Mouse (Mus musculus): ENCODE measurements around the gene Ceacam20.
"Not testable (repeated sequence)": the region's sequence is repeated elsewhere in the genome, so short reads cannot be mapped to it uniquely, and the experiment has no call there.

Ceacam20 gene

DNA sequence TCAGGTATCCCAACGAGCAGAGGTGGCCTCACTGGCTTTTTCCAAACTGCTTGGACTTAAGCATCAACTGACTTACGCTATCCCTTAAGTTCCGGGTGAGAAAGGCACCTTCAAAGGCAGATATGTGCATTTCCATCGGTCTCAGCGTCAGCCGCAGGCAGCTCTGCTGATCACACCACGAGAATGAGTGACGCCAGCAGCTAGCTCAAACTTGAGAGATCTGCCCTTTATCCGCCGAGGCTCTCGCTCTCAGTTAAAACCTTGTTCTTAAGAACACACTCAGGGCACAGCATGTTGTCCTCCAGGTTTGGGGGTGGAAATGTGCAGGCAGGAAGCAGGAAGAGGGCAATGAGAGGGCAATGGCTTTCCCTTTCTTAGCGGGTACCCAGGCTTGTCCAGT is 16.3 kb upstream of the Ceacam20 start:
- DNase-seq (ENCODE audit: low read depth, low spot score) = no peak

GRCm38 (mm10) chr7:19949996-19950395 is 15.2 kb upstream of the Ceacam20 start:
- no peak for DNase-seq (ENCODE audit: low read depth, low spot score)

DNA sequence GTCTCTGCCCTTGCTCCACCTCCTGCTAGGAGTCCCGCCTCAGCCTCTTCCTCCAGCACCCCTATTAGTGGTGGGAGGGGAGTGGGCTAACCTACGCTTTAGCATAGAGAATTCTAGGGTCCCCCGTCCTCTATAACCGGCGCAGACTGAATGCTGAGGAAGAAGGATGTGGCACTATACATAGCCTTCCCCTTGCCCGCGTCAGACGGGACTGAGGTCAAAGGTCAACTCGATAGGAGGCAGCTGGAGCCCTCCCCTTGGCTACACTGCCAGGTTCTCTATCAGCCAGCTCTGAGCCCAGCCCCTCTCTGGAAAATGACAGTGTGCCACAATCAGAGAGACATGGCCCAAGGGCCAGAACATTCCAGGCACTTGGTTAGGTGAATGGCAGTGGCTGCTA is 14.6 kb upstream of the Ceacam20 start, which contains the start of gene Igsf23:
Gene Igsf23, minus strand, starts transcription at position 168 of the 400 bp plus-strand sequence.
- DNase-seq (ENCODE audit: low read depth, low spot score) = no peak

DNA sequence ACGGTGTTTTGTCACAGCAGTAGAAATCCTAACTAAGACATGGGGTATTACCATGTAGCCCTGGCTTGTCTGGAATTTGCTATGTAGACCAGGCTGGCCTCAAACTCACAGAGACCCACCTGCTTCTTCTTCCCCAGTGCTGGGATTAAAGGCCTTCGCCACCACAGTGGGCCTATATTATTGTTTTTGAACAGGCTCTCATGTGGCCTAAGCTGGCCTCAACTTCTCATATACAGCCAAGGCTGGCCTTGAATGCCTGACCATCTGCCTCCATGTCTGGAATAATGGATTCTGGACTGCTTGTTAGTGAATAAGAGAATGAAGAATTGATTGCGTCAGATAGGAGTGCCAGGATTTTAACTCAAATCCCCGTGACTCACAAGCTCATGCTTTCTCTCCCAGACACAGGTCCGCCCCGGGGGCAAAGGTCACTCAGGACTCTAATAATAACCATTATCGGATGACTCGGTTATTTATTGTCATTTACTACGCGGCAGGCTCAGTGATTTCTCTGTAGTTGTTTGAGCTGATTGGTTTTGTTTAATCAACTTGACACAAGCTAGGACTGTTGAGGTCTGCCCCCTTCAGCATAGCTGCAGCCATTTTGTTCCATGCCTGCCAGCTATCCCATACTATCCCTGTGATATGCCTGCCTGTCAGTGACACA is 12.8 kb upstream of the Ceacam20 start:
- no peak for DNase-seq (ENCODE audit: low read depth, low spot score)

GRCm38 (mm10) chr7:19953054-19953453 is 12.2 kb upstream of the Ceacam20 start:
- no peak for DNase-seq (ENCODE audit: low read depth, low spot score)

DNA sequence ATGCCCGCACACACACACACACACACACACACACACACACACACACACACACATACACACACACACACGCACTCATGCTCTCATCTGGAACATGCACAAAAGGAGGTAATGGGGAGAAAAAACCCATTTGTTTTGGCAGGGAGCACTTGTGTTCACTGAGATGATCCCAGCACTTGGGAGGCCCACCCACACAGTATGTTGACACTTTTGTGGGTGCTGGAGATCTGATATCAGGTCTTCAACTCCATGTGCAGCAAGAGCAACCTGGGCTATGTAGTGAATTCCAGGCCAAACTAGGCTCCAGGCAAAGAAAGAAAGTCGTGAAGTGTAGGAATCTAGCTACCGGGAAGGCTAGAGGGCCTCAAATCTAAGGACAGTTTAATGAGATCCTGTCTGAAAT is 9.4 kb upstream of the Ceacam20 start:
- DNase-seq (ENCODE audit: low read depth, low spot score) = no peak

DNA sequence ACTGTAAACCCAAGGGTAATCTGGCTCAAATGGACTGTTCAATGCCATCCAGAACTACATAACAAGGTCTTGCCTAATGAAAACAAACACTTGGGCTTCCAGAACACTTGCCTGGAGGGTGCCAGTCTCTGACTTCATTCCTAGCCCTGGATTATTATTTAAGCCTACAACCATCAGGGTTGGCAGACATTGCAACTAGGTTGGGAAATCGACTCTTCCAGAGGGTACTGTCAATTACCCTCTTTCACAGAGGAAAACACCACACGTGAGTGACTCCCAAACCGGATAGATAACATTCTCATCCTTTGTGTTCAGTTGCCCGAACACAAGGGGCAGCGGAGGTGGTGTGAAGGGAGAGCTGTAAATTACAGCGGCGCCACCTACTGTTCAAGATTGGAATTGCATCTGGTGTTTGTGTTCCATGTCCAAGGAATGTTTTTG is 8.9 kb upstream of the Ceacam20 start:
- DNase-seq (ENCODE audit: low read depth, low spot score) = peak; percentile 36

- no peak for DNase-seq (ENCODE audit: low read depth, low spot score)
Observed at GRCm38 (mm10) chr7:19962423-19962822, 2.8 kb upstream of the Ceacam20 start.

- no peak for DNase-seq (ENCODE audit: low read depth, low spot score)
Observed at GRCm38 (mm10) chr7:19969106-19969505, 3.9 kb downstream of the Ceacam20 start.

DNA sequence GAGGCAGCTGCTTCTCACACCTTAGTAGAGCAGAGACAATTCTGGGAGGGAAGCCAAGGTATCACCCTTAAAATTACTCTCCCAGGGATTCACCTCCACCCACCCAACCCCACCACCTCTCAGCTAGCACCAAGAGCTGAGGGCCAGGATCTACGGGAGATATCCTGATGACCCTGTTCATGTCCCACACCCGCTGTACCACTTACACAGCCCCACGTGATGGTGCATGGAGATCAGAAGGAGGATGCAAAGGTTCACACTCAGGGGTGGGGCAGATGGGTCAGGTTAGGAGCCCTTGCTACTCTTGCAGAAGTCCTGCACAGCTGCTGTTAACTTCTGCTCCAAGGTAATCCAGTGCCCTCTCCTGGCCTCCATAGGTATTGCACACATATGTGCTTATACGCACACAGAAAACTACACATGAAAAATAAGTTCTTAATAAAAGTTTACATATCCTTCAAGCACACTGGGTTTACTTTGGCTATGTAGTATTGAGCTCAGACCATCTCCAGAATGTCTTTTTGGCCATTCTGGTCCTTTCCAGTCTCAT is 4.4 kb downstream of the Ceacam20 start:
- no peak for DNase-seq (ENCODE audit: low read depth, low spot score)

DNA sequence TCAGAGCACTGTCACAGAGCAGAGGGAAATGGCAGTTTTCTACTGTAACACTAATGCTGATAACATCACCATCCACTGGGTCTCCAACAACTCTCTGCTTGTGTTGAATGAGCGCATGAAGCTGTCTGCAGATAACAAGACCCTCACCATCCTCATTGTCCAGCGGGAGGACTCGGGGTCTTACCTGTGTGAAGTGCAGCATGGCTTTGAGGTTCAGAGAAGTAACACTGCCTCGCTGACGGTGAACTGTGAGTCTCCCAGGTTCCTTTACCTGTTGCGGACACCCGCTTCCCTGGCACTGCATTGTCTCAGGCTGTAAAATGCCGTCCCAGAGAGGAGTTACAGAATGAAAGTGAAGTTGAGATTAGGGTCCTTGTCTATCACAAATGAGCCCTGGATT is 5.0 kb downstream of the Ceacam20 start:
- DNase-seq (ENCODE audit: low read depth, low spot score) = no peak

DNA sequence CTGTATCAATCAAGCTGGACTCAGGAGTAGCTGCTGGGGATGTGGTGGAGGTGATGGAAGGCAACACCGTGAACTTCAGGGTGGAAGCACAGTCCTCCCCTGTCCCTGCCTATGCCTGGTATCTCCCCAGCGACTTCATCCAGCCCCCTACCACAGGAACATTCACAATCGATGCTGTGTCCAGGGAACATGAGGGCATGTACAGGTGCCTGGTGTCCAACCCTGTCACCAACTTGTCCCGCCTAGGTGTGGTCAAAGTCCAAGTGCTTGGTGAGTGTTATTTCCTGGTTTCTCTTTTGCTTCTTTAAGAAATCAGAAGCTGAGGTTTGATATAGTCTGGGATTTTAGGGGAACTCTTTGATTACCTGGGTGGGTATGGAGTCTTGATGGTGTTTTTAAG is 6.3 kb downstream of the Ceacam20 start:
- no peak for DNase-seq (ENCODE audit: low read depth, low spot score)

DNA sequence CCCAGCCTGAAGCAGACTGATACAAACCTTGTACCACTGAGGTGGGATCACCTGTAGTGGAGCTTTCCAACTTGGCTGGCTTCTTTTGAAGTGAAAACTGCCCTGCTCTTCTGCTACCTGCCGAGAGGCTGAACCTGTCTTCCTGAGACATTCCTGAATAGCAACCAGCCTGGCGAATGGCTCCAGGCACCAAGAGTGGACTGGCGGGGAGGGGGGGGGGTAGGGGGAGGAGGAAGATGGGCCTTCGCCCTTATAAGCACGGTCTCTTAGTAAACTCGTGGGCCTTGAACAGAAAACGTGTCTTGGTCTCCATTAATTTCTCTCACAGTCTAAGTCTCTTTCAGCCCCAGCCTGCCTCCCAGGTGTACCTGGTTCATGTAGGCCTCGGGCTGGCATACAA is 26.0 kb downstream of the Ceacam20 start, which contains the start of gene Nlrp9b:
Gene Nlrp9b, plus strand, starts transcription at position 301 of the 400 bp plus-strand sequence.
- DNase-seq (ENCODE audit: low read depth, low spot score) = not testable (repeated sequence)

DNA sequence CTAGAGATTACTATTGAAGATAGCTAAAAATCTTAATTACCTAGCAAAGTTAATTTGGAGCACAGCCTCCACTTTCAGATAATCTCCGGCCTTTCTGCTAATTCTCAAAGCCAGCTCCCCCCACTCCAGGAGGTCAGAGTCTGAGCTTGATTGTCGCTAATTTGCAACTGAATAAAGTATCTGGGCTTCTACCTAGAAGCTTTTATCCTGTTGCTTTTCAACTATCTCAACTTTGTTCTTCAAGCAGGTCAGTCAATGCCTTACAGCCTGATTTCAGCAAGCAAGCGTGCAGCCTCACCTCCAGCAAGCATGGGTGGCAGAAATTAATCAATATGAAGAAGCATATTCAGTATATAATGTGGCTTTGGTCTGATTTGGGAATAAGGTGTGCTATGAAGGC is 31.5 kb downstream of the Ceacam20 start:
- DNase-seq (ENCODE audit: low read depth, low spot score) = not testable (repeated sequence)

- no peak for DNase-seq (ENCODE audit: low read depth, low spot score)
Observed at GRCm38 (mm10) chr7:20009987-20010386, 44.8 kb downstream of the Ceacam20 start.

Measured in c-Kit-negative CD71-positive TER-119-positive erythroid progenitor cells, embryonic 14.5 days (primary cell).